Mouse (Mus musculus) MEL (cell line): ENCODE measurements at regions not wholly inside any gene's neighbourhood (a gene's known extent, or its start where the extent isn't known, plus 50 kb on each side); places are given as distances from the start of the nearest gene placed in this dataset.

Experiments
- BHLHE40 ChIP-seq: IDR thresholded peaks from 2 replicates; pipeline ENCODE4 v1.6.1; 2012; ENCODE audit warnings: low read depth, mild to moderate bottlenecking, inconsistent platforms, low read length, improper control_type of control experiment, borderline replicate concordance
- CTCF ChIP-seq, 3 experiments: IDR thresholded peaks in 2 of 3; conservative IDR thresholded peaks in 1 of 3; 2 replicates each; pipeline ENCODE4 v1.5.1; 2011 to 2012; ENCODE audit warnings: low read length in 3 of 3, low read depth in 2 of 3, mild to moderate bottlenecking in 2 of 3, improper control_type of control experiment in 1 of 3, inconsistent platforms in 1 of 3, mixed read lengths in 1 of 3, moderate library complexity in 1 of 3; ENCODE audit not compliant: control insufficient read depth in 1 of 3, insufficient read depth in 1 of 3, poor library complexity in 1 of 3, severe bottlenecking in 1 of 3
- EP300 ChIP-seq, 2 experiments: IDR thresholded peaks; 2 replicates each; pipeline ENCODE4 v1.6.1; 2011; ENCODE audit warnings: improper control_type of control experiment in 2 of 2, low read length in 2 of 2, low read depth in 1 of 2, mild to moderate bottlenecking in 1 of 2
- GABPA ChIP-seq: IDR thresholded peaks from 2 replicates; pipeline ENCODE4 v1.6.1; 2012; ENCODE audit warnings: low read depth, mild to moderate bottlenecking, inconsistent platforms, low read length, improper control_type of control experiment, moderate library complexity
- GATA1 ChIP-seq: IDR thresholded peaks from 2 replicates; pipeline ENCODE4 v1.6.1; 2011; ENCODE audit warnings: low read depth, low read length, improper control_type of control experiment
- MXI1 ChIP-seq: IDR thresholded peaks from 2 replicates; pipeline ENCODE4 v1.6.1; 2011; ENCODE audit warnings: mild to moderate bottlenecking, low read depth, low read length, improper control_type of control experiment
- MYB ChIP-seq: IDR thresholded peaks from 2 replicates; pipeline ENCODE4 v1.6.1; 2011; ENCODE audit warnings: mild to moderate bottlenecking, low read depth, low read length, improper control_type of control experiment
- NELFE ChIP-seq: IDR thresholded peaks from 2 replicates; pipeline ENCODE4 v1.6.1; 2011; ENCODE audit warnings: low read depth, low read length, improper control_type of control experiment
- POLR2A ChIP-seq, 2 experiments: IDR thresholded peaks; 2 replicates each; pipeline ENCODE4 v1.6.1; 2011 to 2012; ENCODE audit warnings: low read length in 2 of 2, mild to moderate bottlenecking in 2 of 2, control low read depth in 1 of 2, improper control_type of control experiment in 1 of 2, low read depth in 1 of 2, moderate library complexity in 1 of 2; ENCODE audit not compliant: control insufficient read depth in 1 of 2, insufficient read depth in 1 of 2, poor library complexity in 1 of 2
- TCF12 ChIP-seq: IDR thresholded peaks from 2 replicates; pipeline ENCODE4 v1.6.1; 2014; ENCODE audit warnings: low read depth, mild to moderate bottlenecking, inconsistent platforms, low read length, improper control_type of control experiment, moderate library complexity
- USF1 ChIP-seq: IDR thresholded peaks from 2 replicates; pipeline ENCODE4 v1.6.1; 2014; ENCODE audit warnings: low read depth, mild to moderate bottlenecking, inconsistent platforms, low read length, improper control_type of control experiment, moderate library complexity

GRCm38 (mm10) chr8:66586850-66587249 is 75.3 kb downstream of the Tktl2 start:
- TF ChIP-seq EP300 (IDR thresholded peaks at IDR 0.05; ENCODE audit: low read depth in 1 of 2, low read length in 2 of 2) (no peak), MYB (no peak), CTCF (IDR thresholded peaks at IDR 0.05 in 2 of 3, conservative IDR thresholded peaks at IDR 0.05 in 1 of 3; ENCODE audit: control insufficient read depth in 1 of 3, insufficient read depth in 1 of 3, low read depth in 2 of 3, low read length in 3 of 3, poor library complexity in 1 of 3, severe bottlenecking in 1 of 3) (no peak), BHLHE40 (no peak), TCF12 (no peak), GATA1 (no peak), MXI1 (no peak), NELFE (no peak), USF1 (no peak), POLR2A (IDR thresholded peaks at IDR 0.05; ENCODE audit: control insufficient read depth in 1 of 2, insufficient read depth in 1 of 2, low read depth in 1 of 2, low read length in 2 of 2, poor library complexity in 1 of 2) (no peak), GABPA (no peak)
